Mouse (Mus musculus): ENCODE measurements at regions not wholly inside any gene's neighbourhood (a gene's known extent, or its start where the extent isn't known, plus 50 kb on each side); places are given as distances from the start of the nearest gene placed in this dataset.

DNA sequence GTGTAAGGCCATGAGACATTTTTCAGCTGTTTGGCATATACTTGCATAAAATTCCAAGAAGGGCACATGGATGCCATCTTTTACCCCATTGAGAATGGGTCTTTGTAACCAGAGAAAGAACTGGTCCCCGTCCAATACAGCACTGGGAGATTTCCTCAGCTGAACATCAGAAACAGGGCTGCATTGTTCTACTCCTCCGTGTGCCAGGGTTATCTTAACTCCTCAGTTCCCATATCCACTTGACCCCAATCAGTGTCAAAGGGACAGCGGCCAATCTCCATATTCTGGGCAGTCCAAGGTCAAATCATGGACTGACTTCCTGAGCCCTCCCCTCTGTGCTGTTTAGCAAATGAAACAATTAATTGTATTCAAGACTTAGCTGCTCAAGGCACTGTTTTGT, 112.5 kb upstream of the Slco3a1 start:
- TF ChIP-seq POLR2A (IDR thresholded peaks at IDR 0.05; ENCODE audit: borderline replicate concordance, extremely low read depth, insufficient read depth, insufficient read length, poor library complexity, severe bottlenecking) (no peak), CTCF (IDR thresholded peaks at IDR 0.05; ENCODE audit: borderline replicate concordance, extremely low read depth, insufficient read depth, insufficient read length) (no peak)

Data from brain, embryonic 14.5 days (tissue).